Mouse (Mus musculus) midbrain, embryonic 11.5 days (tissue): ENCODE data around the gene Adam33. TPM values are rescaled to one million over a fixed set of nuclear protein-coding genes. Genes with fewer than 3 reads are reported as not detected.

ENCODE experiments used
- ATAC-seq: fragments of 200-750 bp; cut with Nextera tagmentation; 2 replicates; pipeline ENCODE4 v1.8.0; 2017; ENCODE audit warnings: moderate TSS enrichment, moderate library complexity; ENCODE audit not compliant: low FRiP score
- DNase-seq: peaks from one replicate; pipeline ENCODE4 v3.0.0; 2015; ENCODE audit warnings: low spot score; ENCODE audit errors: missing footprints
- H3K27ac ChIP-seq: fragments of 300-500 bp; sonication (generic); 2 replicates; pipeline ENCODE4 v1.5.1; 2014; ENCODE audit warnings: low read depth, low read length
- H3K27me3 ChIP-seq: fragments of 300-500 bp; sonication (generic); 2 replicates; pipeline ENCODE4 v1.6.1; 2014; ENCODE audit warnings: mild to moderate bottlenecking, low read length, moderate library complexity, mixed read lengths; ENCODE audit not compliant: control insufficient read depth, insufficient read depth
- H3K36me3 ChIP-seq: fragments of 300-500 bp; sonication (generic); 2 replicates; pipeline ENCODE4 v1.6.1; 2014; ENCODE audit warnings: mild to moderate bottlenecking, low read length, moderate library complexity, mixed read lengths; ENCODE audit not compliant: control insufficient read depth, insufficient read depth
- H3K4me1 ChIP-seq: fragments of 300-500 bp; sonication (generic); 2 replicates; pipeline ENCODE4 v1.6.1; 2014; ENCODE audit warnings: low read length; ENCODE audit not compliant: control insufficient read depth, insufficient read depth
- H3K4me2 ChIP-seq: fragments of 300-500 bp; sonication (generic); 2 replicates; pipeline ENCODE4 v1.6.1; 2014; ENCODE audit warnings: mild to moderate bottlenecking, moderate library complexity
- H3K4me3 ChIP-seq: fragments of 300-500 bp; sonication (generic); 2 replicates; pipeline ENCODE4 v1.5.1; 2014; ENCODE audit warnings: low read depth, low read length
- H3K9ac ChIP-seq: fragments of 300-500 bp; sonication (generic); 2 replicates; pipeline ENCODE4 v1.6.1; 2014; ENCODE audit warnings: low read length
- H3K9me3 ChIP-seq: fragments of 300-500 bp; sonication (generic); 2 replicates; pipeline ENCODE4 v1.6.1; 2016; ENCODE audit warnings: low read length; ENCODE audit not compliant: control insufficient read depth
- WGBS: fragments of 180-500 bp; shearing (Covaris S2); extraction: QIAGEN DNeasy Blood & Tissue Kit; methylation state at CpG from one replicate; pipeline ENCODE4 v1.1.7; 2014; 5-methylcytosine and 5-hydroxymethylcytosine counted together
- polyA plus RNA-seq: library from polyadenylated mRNA; unstranded; fragments of >200 nt; fragmentation: Nextera tagmentation; extraction: Ambion mirVana; gene quantifications from 2 replicates; pipeline ENCODE4 v1.2.1, GENCODE M21; 2014

Gene Adam33
- polyA plus RNA-seq, 1 experiment from 2014 or later = 0.64 TPM

GRCm38 (mm10) chr2:131053851-131054645 lies 9.6 kb downstream of the Adam33 start:
- H3K9me3 ChIP-seq = no peaks in the 10 kb centered on the region
- H3K9ac ChIP-seq = no peak overlapping the region
- H3K4me1 ChIP-seq = peaks cover 4% of the 10 kb centered on the region; the same call in 1 of the 2 replicates
- WGBS = 2% methylated on average over 45 of the region's 45 CpGs
- peak overlapping the region; percentile 41 for H3K4me2 ChIP-seq
- peaks cover 51% of the 10 kb centered on the region for H3K27me3 ChIP-seq
- DNase-seq = peak; percentile 91
- H3K36me3 ChIP-seq = no peaks in the 10 kb centered on the region
- no peak overlapping the region for H3K27ac ChIP-seq
- ATAC-seq = no peak
- peak overlapping the region; percentile 5 for H3K4me3 ChIP-seq

- Histone ChIP-seq H3K4me3 (no peak overlapping the region), H3K4me1 (peaks cover 4% of the 10 kb centered on the region; the same call in 1 of the 2 replicates), H3K4me2 (no peak overlapping the region), H3K9me3 (no peaks in the 10 kb centered on the region), H3K27me3 (peaks cover 51% of the 10 kb centered on the region), H3K9ac (no peak overlapping the region), H3K27ac (no peak overlapping the region), H3K36me3 (no peaks in the 10 kb centered on the region)
- ATAC-seq = no peak
- no peak for DNase-seq
- 66% methylated on average over 6 of the region's 6 CpGs for WGBS
Observed at GRCm38 (mm10) chr2:131052862-131053418, 10.7 kb downstream of the Adam33 start.

DNA sequence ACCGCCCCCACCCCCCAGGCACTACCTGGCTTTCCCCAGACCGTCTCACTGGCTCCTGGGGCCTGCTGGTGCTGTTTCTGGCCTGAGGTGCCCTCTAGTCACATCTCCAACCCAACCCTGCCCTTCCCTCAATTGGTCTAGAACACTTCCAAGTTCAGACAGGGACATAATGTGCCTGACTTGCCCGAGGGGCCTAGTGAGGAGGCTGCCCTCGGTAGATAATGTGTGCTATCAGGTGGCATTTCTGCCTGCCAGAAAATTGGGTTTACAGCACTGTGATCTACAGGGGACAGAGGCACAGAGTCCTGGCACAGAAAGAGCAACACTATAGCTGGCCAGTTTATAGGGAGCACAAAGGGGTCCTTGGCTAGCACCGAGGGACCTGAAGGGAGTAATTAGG lies 11.6 kb downstream of the Adam33 start:
- ATAC-seq (no peak), DNase-seq (no peak)
- Histone ChIP-seq H3K4me2 (no peak overlapping the region), H3K9me3 (no peaks in the 10 kb centered on the region), H3K27me3 (peaks cover 51% of the 10 kb centered on the region), H3K4me3 (no peak overlapping the region), H3K9ac (no peak overlapping the region), H3K4me1 (peaks cover 4% of the 10 kb centered on the region; the same call in 1 of the 2 replicates), H3K36me3 (no peaks in the 10 kb centered on the region), H3K27ac (no peak overlapping the region)
- 83% methylated on average over 5 of the region's 5 CpGs for WGBS

DNA sequence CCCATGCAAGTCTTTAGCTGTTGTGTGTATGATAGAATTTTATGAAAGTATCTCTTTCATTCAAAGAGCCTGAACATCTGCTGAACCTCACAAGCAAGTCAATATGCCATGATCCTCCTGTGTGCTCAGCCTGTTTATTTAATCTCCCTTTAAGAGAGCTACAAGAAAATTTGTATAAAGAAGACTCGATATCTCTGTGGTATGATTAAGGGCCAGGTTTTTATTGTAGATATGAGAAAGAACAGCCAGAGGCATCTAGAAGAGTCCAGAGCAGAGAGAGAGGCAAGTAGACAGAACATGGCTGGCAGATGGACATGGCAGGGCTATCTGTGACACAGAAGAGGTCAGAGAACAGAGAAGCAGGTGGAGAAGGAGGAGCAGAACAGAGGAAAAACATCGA lies 17.6 kb downstream of the Adam33 start:
- ATAC-seq (no peak), DNase-seq (no peak)
- Histone ChIP-seq H3K4me2 (no peak overlapping the region), H3K4me1 (peaks cover 3% of the 10 kb centered on the region; the same call in 1 of the 2 replicates), H3K9me3 (no peaks in the 10 kb centered on the region), H3K27ac (no peak overlapping the region), H3K4me3 (no peak overlapping the region), H3K9ac (no peak overlapping the region), H3K27me3 (peaks cover 19% of the 10 kb centered on the region), H3K36me3 (no peaks in the 10 kb centered on the region)
- whole genome bisulfite sequencing = 81% methylated on average over 2 of the region's 2 CpGs

DNA sequence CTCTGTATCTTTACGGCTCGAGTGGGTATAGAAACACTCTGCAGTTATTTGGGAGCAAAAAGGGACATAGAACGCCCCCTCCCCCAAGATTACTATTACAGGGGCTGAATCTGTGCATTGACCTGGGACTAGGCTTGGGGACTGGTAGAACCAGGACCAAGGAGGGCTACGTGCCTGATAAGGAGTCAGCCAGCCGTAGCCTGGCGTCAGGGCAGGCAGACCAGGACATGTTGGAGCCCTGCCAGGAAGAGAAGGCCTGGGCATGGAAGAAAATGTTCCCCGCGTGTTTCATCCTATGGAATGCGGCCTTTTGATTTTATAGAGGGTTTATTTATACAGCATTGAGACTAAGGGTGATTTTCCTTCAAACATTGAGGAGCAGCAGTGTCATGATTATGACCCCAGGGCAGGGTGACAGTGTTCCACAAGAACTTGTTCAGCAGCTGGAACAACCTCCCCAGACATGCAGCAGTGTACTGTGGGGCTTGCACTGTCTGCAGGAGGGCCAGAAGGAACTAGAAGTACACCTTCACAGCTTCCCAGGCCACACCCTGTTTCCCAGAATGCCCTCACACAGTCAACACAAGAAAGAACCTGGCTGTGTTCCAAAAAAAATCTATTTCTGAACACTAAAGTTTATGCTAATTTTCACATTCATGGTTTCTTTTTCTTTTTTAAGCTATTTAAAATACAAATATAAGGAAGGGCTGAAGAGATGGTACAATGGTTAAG lies 18.5 kb downstream of the Adam33 start:
- Histone ChIP-seq H3K4me2 (no peak overlapping the region), H3K9ac (no peak overlapping the region), H3K4me1 (peaks cover 3% of the 10 kb centered on the region; the same call in 1 of the 2 replicates), H3K4me3 (no peak overlapping the region), H3K27ac (no peak overlapping the region), H3K36me3 (no peaks in the 10 kb centered on the region), H3K9me3 (no peaks in the 10 kb centered on the region), H3K27me3 (peaks cover 28% of the 10 kb centered on the region)
- WGBS = 82% methylated on average over 9 of the region's 9 CpGs
- ATAC-seq (no peak), DNase-seq (no peak)

- H3K4me1 ChIP-seq = peaks cover 3% of the 10 kb centered on the region; the same call in 1 of the 2 replicates
- H3K27me3 ChIP-seq = peaks cover 33% of the 10 kb centered on the region
- 12% methylated on average over 7 of the region's 7 CpGs for WGBS
- H3K27ac ChIP-seq = no peak overlapping the region
- H3K4me3 ChIP-seq = no peak overlapping the region
- no peak for ATAC-seq
- H3K9ac ChIP-seq = no peak overlapping the region
- H3K36me3 ChIP-seq = no peaks in the 10 kb centered on the region
- DNase-seq = no peak
- H3K4me2 ChIP-seq = no peak overlapping the region
- H3K9me3 ChIP-seq = no peaks in the 10 kb centered on the region
Observed at GRCm38 (mm10) chr2:131044354-131044852, 19.2 kb downstream of the Adam33 start.

DNA sequence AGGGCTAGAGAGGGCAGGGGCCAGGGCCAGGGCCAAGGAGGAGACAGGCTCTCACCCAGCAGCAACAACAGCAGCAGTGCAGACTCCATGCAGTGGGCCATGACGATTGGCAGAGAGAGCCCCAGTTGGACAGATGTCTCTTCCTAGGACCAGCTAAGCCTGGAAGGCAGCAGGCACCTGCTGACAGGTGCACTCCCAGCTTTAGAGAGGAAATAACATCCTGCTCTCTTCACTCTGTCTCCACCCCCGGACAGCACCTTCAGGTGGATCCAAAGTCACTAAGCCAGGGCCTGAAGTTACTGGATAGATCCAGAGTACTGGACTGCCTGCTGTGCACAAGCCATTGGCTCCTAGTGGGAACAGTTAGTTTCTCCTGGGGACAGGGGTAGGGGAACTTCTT lies 20.6 kb downstream of the Adam33 start, which contains the start of gene Gfra4:
TSS of gene Gfra4 (minus strand) at position 101 of the 400 bp plus-strand sequence.
- no peak within 1 kb of the TSS for H3K27ac ChIP-seq
- H3K27me3 ChIP-seq = peaks cover 33% of the 10 kb centered on the region
- no peak for DNase-seq
- H3K9ac ChIP-seq = no peak within 1 kb of the TSS
- no peak within 1 kb of the TSS for H3K4me3 ChIP-seq
- H3K9me3 ChIP-seq = no peaks in the 10 kb centered on the region
- 71% methylated on average over 2 of the region's 2 CpGs for WGBS
- H3K4me2 ChIP-seq = no peak within 1 kb of the TSS
- H3K36me3 ChIP-seq = no peaks in the 10 kb centered on the region
- H3K4me1 ChIP-seq = peaks cover 3% of the 10 kb centered on the region; the same call in 1 of the 2 replicates
- no peak for ATAC-seq

DNA sequence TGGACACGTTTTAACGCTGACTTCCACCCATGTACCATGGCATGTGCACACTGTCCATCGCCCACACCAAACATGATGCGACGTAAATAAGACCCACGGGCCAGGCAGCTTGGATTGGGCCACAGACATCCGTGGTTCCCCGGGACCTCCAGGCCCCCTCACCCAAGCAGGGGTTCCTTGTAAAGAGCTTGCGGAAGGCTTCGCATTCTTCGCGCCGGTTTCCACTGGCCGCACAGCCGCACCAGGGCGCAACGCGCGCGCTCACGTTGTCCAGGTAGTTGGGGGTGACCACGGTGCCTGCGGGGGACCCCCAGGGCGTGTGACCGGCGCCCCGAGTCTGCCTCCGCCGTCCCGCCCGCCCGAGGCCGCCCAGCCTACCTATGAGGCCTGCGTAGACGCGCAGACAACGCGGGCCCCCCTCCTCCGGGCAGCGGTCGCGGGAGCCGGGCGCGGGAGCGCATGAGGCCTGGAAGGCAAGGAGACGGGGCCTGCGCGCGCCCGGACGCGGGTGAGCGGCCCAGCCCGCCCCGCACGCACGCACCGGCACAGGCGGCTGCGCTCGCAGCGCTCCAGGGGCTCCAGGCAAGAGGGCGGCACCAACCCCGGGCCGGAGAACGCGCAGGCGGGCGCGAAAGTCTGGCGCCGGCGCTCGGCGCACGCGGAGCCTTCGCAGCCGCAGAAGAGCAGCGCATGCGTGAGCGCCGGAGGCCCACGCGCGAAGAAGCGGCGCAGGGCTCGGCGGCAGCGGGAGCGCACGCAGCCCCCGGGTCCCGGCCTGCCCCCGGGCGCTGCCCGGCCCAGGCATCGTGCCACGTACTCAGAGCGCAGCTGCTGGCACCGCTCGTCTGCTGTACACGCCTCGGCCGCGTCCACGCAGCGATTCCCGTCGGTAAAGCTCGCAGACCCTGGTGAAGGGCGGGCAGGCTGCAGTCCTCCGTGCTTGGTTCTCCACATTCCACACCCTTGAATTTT lies 22.5 kb downstream of the Adam33 start:
- peaks cover 3% of the 10 kb centered on the region; the same call in 1 of the 2 replicates for H3K4me1 ChIP-seq
- H3K9ac ChIP-seq = peak overlapping the region; percentile 36
- ATAC-seq = peak; percentile 58; the same call in 1 of the 2 replicates
- H3K9me3 ChIP-seq = no peaks in the 10 kb centered on the region
- H3K36me3 ChIP-seq = no peaks in the 10 kb centered on the region
- H3K27me3 ChIP-seq = peaks cover 33% of the 10 kb centered on the region
- WGBS = 4% methylated on average over 108 of the region's 115 CpGs
- H3K4me3 ChIP-seq = peak overlapping the region; percentile 42
- peak; percentile 90 for DNase-seq
- no peak overlapping the region for H3K27ac ChIP-seq
- H3K4me2 ChIP-seq = peak overlapping the region; percentile 78
